Mouse (Mus musculus) MEL (cell line): Measurements from ENCODE around the gene Enox1. TPM values are rescaled to one million over a fixed set of nuclear protein-coding genes. Genes with fewer than 3 reads are reported as not detected.

Experiments used
- DNase-seq: peaks from one replicate; pipeline ENCODE4 v3.0.0; 2011; ENCODE audit warnings: low read depth, low spot score
- H3K27ac ChIP-seq: 2 replicates; pipeline ENCODE4 v1.5.1; 2012; ENCODE audit warnings: low read depth, mild to moderate bottlenecking, control low read depth, low read length, moderate library complexity; ENCODE audit not compliant: control insufficient read depth
- H3K27me3 ChIP-seq, 2 experiments: fragments of 150-350 bp in 1 of 2; sonication (generic) in 1 of 2; 2 replicates each; pipeline ENCODE4 v1.6.1; 2012; ENCODE audit warnings: low read length in 2 of 2, mild to moderate bottlenecking in 2 of 2, improper control_type of control experiment in 1 of 2, moderate library complexity in 1 of 2; ENCODE audit not compliant: insufficient read depth in 2 of 2, control insufficient read depth in 1 of 2
- H3K36me3 ChIP-seq, 2 experiments: 2 replicates each; pipeline ENCODE4 v1.6.1; 2012 to 2014; ENCODE audit warnings: low read length in 2 of 2, improper control_type of control experiment in 1 of 2, inconsistent platforms in 1 of 2, mild to moderate bottlenecking in 1 of 2; ENCODE audit not compliant: insufficient read depth in 2 of 2, control insufficient read depth in 1 of 2
- H3K4me1 ChIP-seq, 2 experiments: fragments of 150-350 bp in 1 of 2; sonication (generic) in 1 of 2; 2 replicates each; pipeline ENCODE4 v1.6.1; 2012; ENCODE audit warnings: low read length in 2 of 2, improper control_type of control experiment in 1 of 2, mild to moderate bottlenecking in 1 of 2; ENCODE audit not compliant: insufficient read depth in 2 of 2, control insufficient read depth in 1 of 2
- H3K4me3 ChIP-seq, 2 experiments: fragments of 150-350 bp in 1 of 2; sonication (generic) in 1 of 2; 2 replicates each; pipeline ENCODE4 v1.5.1; 2012; ENCODE audit warnings: low read depth in 2 of 2, low read length in 2 of 2, mild to moderate bottlenecking in 2 of 2, moderate library complexity in 2 of 2, control low read depth in 1 of 2, improper control_type of control experiment in 1 of 2; ENCODE audit not compliant: control insufficient read depth in 1 of 2, insufficient read depth in 1 of 2
- H3K79me2 ChIP-seq: 2 replicates; pipeline ENCODE4 v1.6.1; 2012; ENCODE audit warnings: mild to moderate bottlenecking, low read length, moderate library complexity; ENCODE audit not compliant: control insufficient read depth, poor library complexity, insufficient read depth
- H3K9ac ChIP-seq: 2 replicates; pipeline ENCODE4 v1.6.1; 2012; ENCODE audit warnings: low read depth, mild to moderate bottlenecking, control low read depth, low read length, moderate library complexity; ENCODE audit not compliant: control insufficient read depth, poor library complexity, severe bottlenecking
- H3K9me3 ChIP-seq: fragments of 150-350 bp; sonication (generic); replicated peaks from 2 replicates; pipeline ENCODE4 v1.6.1; 2012; ENCODE audit warnings: mild to moderate bottlenecking, low read length, improper control_type of control experiment, moderate library complexity; ENCODE audit not compliant: insufficient read depth
- BHLHE40 ChIP-seq: IDR thresholded peaks from 2 replicates; pipeline ENCODE4 v1.6.1; 2012; ENCODE audit warnings: low read depth, mild to moderate bottlenecking, inconsistent platforms, low read length, improper control_type of control experiment, borderline replicate concordance
- CHD2 ChIP-seq: IDR thresholded peaks from 2 replicates; pipeline ENCODE4 v1.6.1; 2011; ENCODE audit warnings: low read length, improper control_type of control experiment
- ETS1 ChIP-seq: IDR thresholded peaks from 2 replicates; pipeline ENCODE4 v1.6.1; 2012; ENCODE audit warnings: low read depth, mild to moderate bottlenecking, inconsistent platforms, low read length, improper control_type of control experiment, moderate library complexity
- GABPA ChIP-seq: IDR thresholded peaks from 2 replicates; pipeline ENCODE4 v1.6.1; 2012; ENCODE audit warnings: low read depth, mild to moderate bottlenecking, inconsistent platforms, low read length, improper control_type of control experiment, moderate library complexity
- GATA1 ChIP-seq: IDR thresholded peaks from 2 replicates; pipeline ENCODE4 v1.6.1; 2011; ENCODE audit warnings: low read depth, low read length, improper control_type of control experiment
- HCFC1 ChIP-seq: IDR thresholded peaks from 2 replicates; pipeline ENCODE4 v1.6.1; 2012; ENCODE audit warnings: low read depth, mild to moderate bottlenecking, inconsistent platforms, low read length, improper control_type of control experiment, moderate library complexity
- JUND ChIP-seq: IDR thresholded peaks from 2 replicates; pipeline ENCODE4 v1.6.1; 2011; ENCODE audit warnings: low read depth, mild to moderate bottlenecking, improper control_type of control experiment, low read length
- KAT2A ChIP-seq: conservative IDR thresholded peaks from 2 replicates; pipeline ENCODE4 v1.6.1; 2012; ENCODE audit warnings: low read depth, low read length, improper control_type of control experiment, inconsistent platforms
- MAFK ChIP-seq: IDR thresholded peaks from 2 replicates; pipeline ENCODE4 v1.6.1; 2011; ENCODE audit warnings: low read depth, mild to moderate bottlenecking, low read length, improper control_type of control experiment, borderline replicate concordance
- MAZ ChIP-seq: IDR thresholded peaks from 2 replicates; pipeline ENCODE4 v1.6.1; 2012; ENCODE audit warnings: low read depth, mild to moderate bottlenecking, inconsistent platforms, low read length, improper control_type of control experiment
- MXI1 ChIP-seq: IDR thresholded peaks from 2 replicates; pipeline ENCODE4 v1.6.1; 2011; ENCODE audit warnings: mild to moderate bottlenecking, low read depth, low read length, improper control_type of control experiment
- MYB ChIP-seq: IDR thresholded peaks from 2 replicates; pipeline ENCODE4 v1.6.1; 2011; ENCODE audit warnings: mild to moderate bottlenecking, low read depth, low read length, improper control_type of control experiment
- MYC ChIP-seq: IDR thresholded peaks from 2 replicates; pipeline ENCODE4 v1.6.1; 2011; ENCODE audit warnings: low read depth, mild to moderate bottlenecking, low read length, improper control_type of control experiment, moderate library complexity
- NELFE ChIP-seq: IDR thresholded peaks from 2 replicates; pipeline ENCODE4 v1.6.1; 2011; ENCODE audit warnings: low read depth, low read length, improper control_type of control experiment
- POLR2A ChIP-seq, 2 experiments: IDR thresholded peaks; 2 replicates each; pipeline ENCODE4 v1.6.1; 2011 to 2012; ENCODE audit warnings: low read length in 2 of 2, mild to moderate bottlenecking in 2 of 2, control low read depth in 1 of 2, improper control_type of control experiment in 1 of 2, low read depth in 1 of 2, moderate library complexity in 1 of 2; ENCODE audit not compliant: control insufficient read depth in 1 of 2, insufficient read depth in 1 of 2, poor library complexity in 1 of 2
- SIN3A ChIP-seq: IDR thresholded peaks from 2 replicates; pipeline ENCODE4 v1.6.1; 2012; ENCODE audit warnings: low read length, improper control_type of control experiment, inconsistent platforms
- TCF12 ChIP-seq: IDR thresholded peaks from 2 replicates; pipeline ENCODE4 v1.6.1; 2014; ENCODE audit warnings: low read depth, mild to moderate bottlenecking, inconsistent platforms, low read length, improper control_type of control experiment, moderate library complexity
- UBTF ChIP-seq: IDR thresholded peaks from 2 replicates; pipeline ENCODE4 v1.6.1; 2012; ENCODE audit warnings: low read depth, mild to moderate bottlenecking, inconsistent platforms, low read length, improper control_type of control experiment, moderate library complexity, borderline replicate concordance; ENCODE audit not compliant: insufficient read depth
- USF2 ChIP-seq, 2 experiments: IDR thresholded peaks; 2 replicates each; pipeline ENCODE4 v1.6.1; 2011 to 2012; ENCODE audit warnings: improper control_type of control experiment in 2 of 2, low read length in 2 of 2, borderline replicate concordance in 1 of 2, inconsistent platforms in 1 of 2, low read depth in 1 of 2, mild to moderate bottlenecking in 1 of 2; ENCODE audit not compliant: insufficient read depth in 1 of 2
- ZKSCAN1 ChIP-seq: IDR thresholded peaks from 2 replicates; pipeline ENCODE4 v1.6.1; 2012; ENCODE audit warnings: low read depth, mild to moderate bottlenecking, inconsistent platforms, low read length, improper control_type of control experiment, moderate library complexity
- ZMIZ1 ChIP-seq: IDR thresholded peaks from 2 replicates; pipeline ENCODE4 v1.6.1; 2012; ENCODE audit warnings: low read depth, mild to moderate bottlenecking, inconsistent platforms, low read length, improper control_type of control experiment, moderate library complexity
- polyA plus RNA-seq, 2 experiments: library from polyadenylated mRNA; stranded (reverse) in 1 of 2; unstranded in 1 of 2; fragments of >175 nt in 1 of 2; fragments of >200 nt in 1 of 2; gene quantifications; 2 replicates each; pipeline versions ENCODE4 v1.2.1 to v1.2.4; 2012; ENCODE audit warnings: low replicate concordance in 2 of 2, low read depth in 1 of 2; ENCODE audit not compliant: insufficient read length in 2 of 2, insufficient read depth in 1 of 2, missing spikeins in 1 of 2
- total RNA-seq: library from RNA; depleted of rRNA; stranded (reverse); fragments of 300-350 nt; gene quantifications from 2 replicates; pipeline ENCODE4 v1.2.3, GENCODE M21; 2012

Gene Enox1
- total and polyA plus RNA-seq, 3 experiments = not detected

DNA sequence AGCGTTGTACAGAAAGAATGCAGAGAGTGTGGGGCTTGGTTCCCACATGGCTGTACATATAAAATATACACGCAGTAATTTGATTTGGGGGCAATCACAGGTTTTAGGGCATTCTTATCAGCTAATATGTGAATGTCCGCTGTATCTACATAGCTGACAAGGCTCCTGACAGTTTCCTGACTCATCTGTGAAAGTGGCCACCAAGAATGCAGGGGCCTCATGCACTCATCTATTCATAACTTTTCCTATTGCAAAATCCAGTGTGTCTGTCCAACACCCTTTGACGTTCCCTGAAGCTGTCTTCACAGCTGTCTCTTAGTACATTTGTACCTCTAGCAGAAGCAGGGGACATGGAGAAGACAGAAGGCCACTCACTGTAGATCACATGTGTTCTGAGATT lies 11.5 kb upstream of the Enox1 start:
- TF ChIP-seq NELFE = no peak
- Histone ChIP-seq H3K4me1 (no peaks in the 10 kb centered on the region), H3K79me2 (no peaks in the 10 kb centered on the region), H3K4me3 (no peak overlapping the region), H3K9me3 (no peaks in the 10 kb centered on the region), H3K27me3 (no peaks in the 10 kb centered on the region), H3K36me3 (no peaks in the 10 kb centered on the region), H3K27ac (no peak overlapping the region), H3K9ac (no peak overlapping the region)
- DNase-seq = no peak

DNA sequence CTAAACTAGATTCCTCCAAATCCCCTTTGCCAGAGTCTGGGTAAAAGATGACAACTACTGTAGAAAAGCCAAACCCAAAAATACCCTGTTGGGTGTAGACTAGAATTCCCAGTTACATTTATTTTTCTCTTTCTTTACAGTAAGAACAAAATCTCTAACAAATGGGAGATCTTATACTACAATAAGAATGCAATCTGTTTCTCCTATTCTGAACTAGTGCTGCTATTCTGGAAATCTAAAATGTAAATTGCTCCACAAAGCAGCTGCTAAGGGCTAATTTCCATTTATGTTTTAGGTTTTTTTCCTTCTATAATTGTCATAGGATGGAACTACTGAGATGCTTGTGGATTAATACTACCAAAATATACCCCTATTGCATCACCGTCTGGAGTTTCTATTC lies 8.9 kb upstream of the Enox1 start:
- H3K79me2 ChIP-seq = no peaks in the 10 kb centered on the region
- DNase-seq = no peak
- no peak for TF ChIP-seq USF2 (IDR thresholded peaks at IDR 0.05; ENCODE audit: borderline replicate concordance in 1 of 2, insufficient read depth in 1 of 2, low read depth in 1 of 2, low read length in 2 of 2)
- TF ChIP-seq, all 39 proteins: peak for 0
- H3K27me3 ChIP-seq = no peaks in the 10 kb centered on the region
- H3K27ac ChIP-seq = no peak overlapping the region
- H3K4me3 ChIP-seq = no peak overlapping the region
- no peak overlapping the region for H3K9ac ChIP-seq
- no peaks in the 10 kb centered on the region for H3K36me3 ChIP-seq
- H3K4me1 ChIP-seq = no peaks in the 10 kb centered on the region
- H3K9me3 ChIP-seq = no peaks in the 10 kb centered on the region

DNA sequence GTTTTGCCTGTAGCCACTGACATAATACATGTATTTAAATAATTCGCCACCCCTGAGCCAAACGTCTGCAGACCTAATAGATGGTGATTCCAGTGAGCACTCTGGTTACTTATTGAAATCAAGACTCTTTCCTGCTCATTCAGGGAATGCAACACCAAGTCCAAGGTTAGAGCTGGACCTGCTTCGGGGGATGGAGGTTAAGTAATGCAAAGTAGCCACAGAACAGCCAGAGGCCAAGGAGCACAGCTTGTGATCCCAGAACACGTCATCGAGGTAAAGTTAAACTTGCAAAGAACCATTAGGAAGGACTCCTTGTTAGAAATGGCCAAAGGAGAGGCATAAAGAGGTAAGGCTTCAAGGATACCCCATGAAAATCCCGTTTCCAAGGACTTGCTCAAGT lies 6.0 kb upstream of the Enox1 start:
- no peaks in the 10 kb centered on the region for H3K4me1 ChIP-seq
- no peaks in the 10 kb centered on the region for H3K79me2 ChIP-seq
- no peaks in the 10 kb centered on the region for H3K9me3 ChIP-seq
- no peak overlapping the region for H3K27ac ChIP-seq
- no peak for DNase-seq
- no peak overlapping the region for H3K4me3 ChIP-seq
- no peaks in the 10 kb centered on the region for H3K36me3 ChIP-seq
- H3K9ac ChIP-seq = no peak overlapping the region
- no peak for TF ChIP-seq HCFC1
- no peak for TF ChIP-seq MYC
- no peak for TF ChIP-seq ZKSCAN1
- no peak for TF ChIP-seq BHLHE40
- TF ChIP-seq MAFK = no peak
- no peak for TF ChIP-seq GATA1
- no peaks in the 10 kb centered on the region for H3K27me3 ChIP-seq

DNA sequence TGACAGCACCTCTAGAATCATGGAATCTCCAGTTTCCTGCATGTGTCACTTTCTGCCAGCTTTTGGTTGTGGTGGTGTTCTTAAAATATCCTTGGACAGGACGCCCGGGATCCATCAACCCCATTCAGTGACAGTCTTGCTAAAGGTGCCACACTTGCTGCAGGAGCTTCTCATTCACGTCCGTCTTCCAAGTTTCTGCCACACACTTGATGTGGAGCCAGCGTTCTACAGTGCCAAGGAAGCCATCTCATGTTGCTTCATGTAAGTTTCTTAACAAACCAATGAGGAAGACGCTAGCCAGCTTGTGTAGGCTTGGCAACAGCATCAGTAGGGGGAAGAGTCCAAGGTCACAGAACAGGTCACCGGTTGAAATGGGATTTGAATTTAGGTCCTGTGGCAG lies 5.1 kb upstream of the Enox1 start:
- Histone ChIP-seq H3K36me3 (no peaks in the 10 kb centered on the region), H3K79me2 (no peaks in the 10 kb centered on the region), H3K9ac (no peak overlapping the region), H3K4me3 (no peak overlapping the region), H3K9me3 (no peaks in the 10 kb centered on the region), H3K27ac (no peak overlapping the region), H3K4me1 (no peaks in the 10 kb centered on the region), H3K27me3 (no peaks in the 10 kb centered on the region)
- no peak for DNase-seq
- TF ChIP-seq MYB = no peak
- TF ChIP-seq GABPA = no peak
- TF ChIP-seq NELFE = no peak
- no peak for TF ChIP-seq ETS1
- TF ChIP-seq JUND = no peak
- no peak for TF ChIP-seq UBTF
- no peak for TF ChIP-seq MAZ
- no peak for TF ChIP-seq MXI1
- TF ChIP-seq HCFC1 = no peak
- TF ChIP-seq CHD2 = no peak
- TF ChIP-seq USF2 (IDR thresholded peaks at IDR 0.05; ENCODE audit: borderline replicate concordance in 1 of 2, insufficient read depth in 1 of 2, low read depth in 1 of 2, low read length in 2 of 2) = no peak
- TF ChIP-seq KAT2A = no peak
- TF ChIP-seq SIN3A = no peak
- no peak for TF ChIP-seq TCF12
- TF ChIP-seq POLR2A (IDR thresholded peaks at IDR 0.05; ENCODE audit: control insufficient read depth in 1 of 2, insufficient read depth in 1 of 2, low read depth in 1 of 2, low read length in 2 of 2, poor library complexity in 1 of 2) = no peak
- TF ChIP-seq ZMIZ1 = no peak
